Mouse (Mus musculus): ENCODE data around the gene Pik3ip1.

- TF ChIP-seq CTCF (IDR thresholded peaks at IDR 0.05; ENCODE audit: borderline replicate concordance, control insufficient read depth, extremely low read depth, insufficient read depth, low read length, poor library complexity) (no peak), POLR2A (IDR thresholded peaks at IDR 0.05; ENCODE audit: control insufficient read depth, extremely low read depth, insufficient read depth, low read length, poor library complexity) (no peak)
These were observed 36.8 kb upstream of the Pik3ip1 start for GRCm38 (mm10) chr11:3293361-3293760.

All from thymus, adult 2 months (tissue).